Mouse (Mus musculus) lung, adult 2 months (tissue): ENCODE results near the gene Ddah2.

Experiments
- CTCF ChIP-seq: fragments of 200-500 bp; IDR thresholded peaks from 2 replicates; pipeline ENCODE4 v1.5.1; 2011; ENCODE audit warnings: mild to moderate bottlenecking, low read length, control low read depth; ENCODE audit not compliant: insufficient read depth
- POLR2A ChIP-seq: fragments of 200-500 bp; IDR thresholded peaks from 2 replicates; pipeline ENCODE4 v1.6.1; 2011; ENCODE audit warnings: low read depth, mild to moderate bottlenecking, control low read depth, low read length, borderline replicate concordance; ENCODE audit errors: extremely low read depth

DNA sequence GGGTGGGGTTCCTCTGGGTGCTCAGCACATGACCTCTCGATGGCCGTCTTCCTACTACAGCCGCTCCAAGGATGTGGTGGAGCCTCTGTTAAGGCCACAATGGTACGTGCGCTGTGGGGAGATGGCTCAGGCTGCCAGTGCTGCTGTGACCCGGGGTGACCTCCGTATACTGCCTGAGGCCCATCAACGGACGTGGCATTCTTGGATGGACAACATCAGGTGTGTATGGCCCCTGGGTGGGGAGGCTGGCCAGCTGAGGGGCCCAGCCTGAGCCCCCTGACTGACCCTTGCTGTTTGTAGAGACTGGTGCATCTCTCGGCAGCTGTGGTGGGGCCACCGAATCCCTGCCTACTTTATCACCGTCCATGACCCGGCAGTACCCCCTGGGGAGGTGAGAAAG, 46.4 kb upstream of the Ddah2 start:
- no peak for TF ChIP-seq POLR2A
- TF ChIP-seq CTCF, result no peak
